Mouse (Mus musculus) liver, postnatal 0 days (tissue): Measurements from ENCODE around the gene Efl1.

ENCODE experiments used
- CTCF ChIP-seq: sonication (generic); IDR thresholded peaks from 2 replicates; pipeline ENCODE4 v1.5.1; 2016; ENCODE audit warnings: antibody characterized with exemption, low read depth
- EP300 ChIP-seq: IDR thresholded peaks from 2 replicates; pipeline ENCODE4 v1.6.1; 2016; ENCODE audit warnings: antibody characterized with exemption, low read depth, mild to moderate bottlenecking

DNA sequence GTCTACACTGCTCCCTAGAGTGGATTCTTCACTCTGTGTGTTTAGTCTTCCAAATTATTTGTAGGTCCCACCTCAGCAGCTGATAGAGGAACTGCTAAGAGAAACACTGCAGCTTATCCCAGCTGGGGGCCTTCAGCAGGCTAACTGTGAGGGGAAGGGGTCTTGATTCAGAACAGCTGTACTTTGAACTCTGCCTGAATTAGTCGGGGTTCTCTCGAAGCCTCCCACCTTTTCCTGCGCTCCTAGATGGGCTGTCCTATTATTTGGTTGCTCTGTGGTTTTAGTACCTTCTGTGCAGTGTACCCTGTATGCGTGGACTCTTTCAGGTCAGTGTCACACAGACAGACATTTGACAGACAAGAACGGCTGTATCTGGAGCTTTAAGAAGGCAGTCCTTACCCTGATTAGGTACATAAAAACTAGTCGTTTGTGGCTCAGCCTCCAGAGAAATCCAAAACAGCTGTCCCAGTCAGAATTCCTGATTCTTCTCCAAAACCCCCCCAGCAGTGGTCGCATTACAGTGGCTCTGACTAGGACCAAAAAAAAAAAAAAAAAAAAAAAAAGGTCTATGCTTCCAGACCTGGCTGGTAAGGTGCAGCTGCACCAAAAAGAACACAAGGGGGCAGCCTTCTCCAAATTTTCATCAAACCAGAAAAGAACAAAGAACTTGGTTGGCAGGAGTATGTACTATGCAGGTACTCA lies 66.9 kb downstream of the Efl1 start:
- TF ChIP-seq CTCF = peak; percentile 68
- no peak for TF ChIP-seq EP300
